Mouse (Mus musculus) spleen, adult 2 months (tissue): ENCODE results near the gene Inpp4a. TPM values are rescaled to one million over a fixed set of nuclear protein-coding genes. Genes with fewer than 3 reads are reported as not detected.

Experiments
- DNase-seq, 2 experiments: peaks; one replicate each; pipeline versions ENCODE4 v3.0.0 to v3.0.0-alpha.2; 2012 to 2021; ENCODE audit warnings: low spot score in 2 of 2, low read depth in 1 of 2
- H3K27ac ChIP-seq: fragments of 200-500 bp; 2 replicates; pipeline ENCODE4 v1.5.1; 2012; ENCODE audit warnings: low read length, inconsistent platforms; ENCODE audit not compliant: insufficient read depth
- H3K27me3 ChIP-seq: fragments of 200-500 bp; 2 replicates; pipeline ENCODE4 v1.6.1; 2012; ENCODE audit warnings: mild to moderate bottlenecking, moderate library complexity, low read length, inconsistent platforms; ENCODE audit not compliant: control insufficient read depth, insufficient read depth
- H3K36me3 ChIP-seq: fragments of 200-500 bp; 2 replicates; pipeline ENCODE4 v1.6.1; 2012; ENCODE audit warnings: mild to moderate bottlenecking, low read length, inconsistent platforms; ENCODE audit not compliant: control insufficient read depth, insufficient read depth
- H3K4me1 ChIP-seq: fragments of 200-500 bp; 2 replicates; pipeline ENCODE4 v1.6.1; 2011; ENCODE audit warnings: inconsistent platforms; ENCODE audit not compliant: control insufficient read depth, insufficient read depth, insufficient read length
- H3K4me3 ChIP-seq: fragments of 200-500 bp; 2 replicates; pipeline ENCODE4 v1.5.1; 2011; ENCODE audit warnings: mild to moderate bottlenecking, inconsistent platforms; ENCODE audit not compliant: insufficient read depth, insufficient read length; ENCODE audit errors: extremely low read depth
- CTCF ChIP-seq: fragments of 200-500 bp; IDR thresholded peaks from 2 replicates; pipeline ENCODE4 v1.5.1; 2011; ENCODE audit warnings: mild to moderate bottlenecking, inconsistent platforms; ENCODE audit not compliant: insufficient read depth, insufficient read length, insufficient replicate concordance; ENCODE audit errors: extremely low read depth
- POLR2A ChIP-seq: fragments of 200-500 bp; IDR thresholded peaks from 2 replicates; pipeline ENCODE4 v1.6.1; 2011; ENCODE audit warnings: low read depth, low read length, inconsistent platforms
- WGBS: fragments of 180-500 bp; shearing (Covaris S2); methylation state at CpG from one replicate; pipeline ENCODE4 v1.1.7; 2018; 5-methylcytosine and 5-hydroxymethylcytosine counted together
- polyA plus RNA-seq: library from polyadenylated mRNA; depleted of rRNA; stranded (reverse); fragments of >200 nt; gene quantifications from 2 replicates; pipeline ENCODE4 v1.2.3, GENCODE M21; 2012; rRNA removed

The Inpp4a gene
- polyA plus RNA-seq, 1 experiment = 14.0 TPM

DNA sequence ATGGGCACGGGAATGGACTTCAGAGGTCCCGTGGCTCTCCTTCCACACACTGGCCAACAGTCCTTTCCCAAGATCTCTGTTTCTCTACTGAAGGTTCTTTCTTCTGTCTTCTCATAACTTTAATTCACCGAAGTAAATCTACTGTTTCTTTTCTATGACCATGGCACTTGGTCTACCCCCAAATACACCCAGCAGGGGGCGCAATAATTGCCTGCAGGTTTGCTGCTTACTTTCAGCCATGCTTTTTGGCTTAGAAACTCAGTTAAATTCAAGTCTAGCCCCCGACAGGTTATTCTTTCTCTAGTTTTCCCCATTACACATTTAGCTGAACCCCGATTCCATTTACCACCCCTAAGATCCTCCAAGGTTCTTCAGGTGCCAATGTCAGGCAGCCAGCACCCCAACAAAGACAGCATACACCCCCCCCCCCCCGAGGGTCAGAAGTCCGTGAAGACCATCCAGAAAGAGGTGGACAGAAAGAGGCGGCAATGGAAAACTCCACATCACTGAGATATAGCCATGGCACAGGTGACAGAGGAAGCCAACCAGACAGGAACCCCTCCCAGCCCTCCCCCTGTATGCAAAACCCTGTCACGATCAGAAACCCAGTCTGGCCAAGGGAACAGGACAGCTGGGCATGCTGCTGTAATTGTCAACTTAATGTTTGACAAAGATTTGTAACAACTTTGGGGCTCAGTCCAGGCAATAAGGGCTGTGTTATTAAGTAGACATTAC, 148.9 kb downstream of the Inpp4a start:
- 71% methylated on average over 10 of the region's 10 CpGs for WGBS

GRCm38 (mm10) chr1:37451270-37451669, 151.6 kb downstream of the Inpp4a start:
- H3K36me3 ChIP-seq = peaks cover 32% of the 10 kb centered on the region

More for the DNA sequence above, 148.9 kb downstream of the Inpp4a start:
- DNase-seq = peak; percentile 41 to 67
- H3K4me1 ChIP-seq = no peaks in the 10 kb centered on the region
- no peaks in the 10 kb centered on the region for H3K27me3 ChIP-seq
- H3K27ac ChIP-seq = no peak overlapping the region
- H3K4me3 ChIP-seq = no peak overlapping the region
- TF ChIP-seq CTCF (peak; percentile 48; the same call in 1 of the 2 replicates), POLR2A (no peak)
- H3K36me3 ChIP-seq = peaks cover 30% of the 10 kb centered on the region

DNA sequence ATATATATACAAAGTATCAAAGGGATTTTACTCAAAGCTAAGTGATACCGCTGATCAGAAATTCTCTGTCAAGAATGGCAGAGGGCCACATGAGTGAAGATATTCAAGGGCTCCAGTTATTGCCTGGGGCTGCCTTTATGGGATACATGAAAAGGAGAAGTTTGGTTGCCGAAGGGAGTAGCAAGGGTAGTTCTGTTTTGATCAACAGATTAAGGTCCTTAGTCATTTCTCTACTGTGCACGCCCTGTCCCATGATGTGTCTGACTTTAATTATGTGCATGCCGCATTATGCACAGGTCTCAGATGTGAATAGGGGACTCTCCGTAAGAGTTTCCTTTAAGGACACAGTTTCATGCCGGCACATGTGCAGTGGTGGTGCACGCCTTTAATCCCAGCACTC, 157.9 kb downstream of the Inpp4a start:
- WGBS = 86% methylated on average over 7 of the region's 7 CpGs
- H3K27me3 ChIP-seq = no peaks in the 10 kb centered on the region
- H3K4me3 ChIP-seq = no peak overlapping the region
- peaks cover 23% of the 10 kb centered on the region for H3K36me3 ChIP-seq
- DNase-seq = no peak
- no peaks in the 10 kb centered on the region for H3K4me1 ChIP-seq
- H3K27ac ChIP-seq = no peak overlapping the region
- no peak for TF ChIP-seq POLR2A
- no peak for TF ChIP-seq CTCF

More at GRCm38 (mm10) chr1:37451270-37451669, 151.6 kb downstream of the Inpp4a start:
- no peak for DNase-seq
- H3K27ac ChIP-seq = no peak overlapping the region
- WGBS = 95% methylated on average over 8 of the region's 8 CpGs
- H3K4me1 ChIP-seq = no peaks in the 10 kb centered on the region
- TF ChIP-seq POLR2A = no peak
- TF ChIP-seq CTCF = no peak
- H3K27me3 ChIP-seq = no peaks in the 10 kb centered on the region
- no peak overlapping the region for H3K4me3 ChIP-seq

Other genes with a start within 250 kb of the Inpp4a start
- 0.11 and 0.18 TPM in 2 replicates for gene Cnga3, start 85.4 kb upstream of the Inpp4a start, polyA plus RNA-seq
- gene Coa5, start 130.2 kb downstream of the Inpp4a start, polyA plus RNA-seq = 27.7 and 30.8 TPM in 2 replicates
- 32.7 and 35.2 TPM in 2 replicates for gene Unc50, start 130.3 kb downstream of the Inpp4a start, polyA plus RNA-seq
- 8.4 and 8.8 TPM in 2 replicates for gene Mgat4a, start 241.2 kb downstream of the Inpp4a start, polyA plus RNA-seq